Mouse (Mus musculus) liver, embryonic 12.5 days (tissue): ENCODE data around the gene Cdc42bpb. TPM values are rescaled to one million over a fixed set of nuclear protein-coding genes. Genes with fewer than 3 reads are reported as not detected.

Experiments
- ATAC-seq: fragments of 200-750 bp; cut with Nextera tagmentation; 2 replicates; pipeline ENCODE4 v1.8.0; 2017; ENCODE audit warnings: moderate number of reproducible peaks, mild to moderate bottlenecking, moderate library complexity
- H3K27ac ChIP-seq: fragments of 300-500 bp; sonication (generic); 2 replicates; pipeline ENCODE4 v1.5.1; 2016; ENCODE audit warnings: mild to moderate bottlenecking
- H3K27me3 ChIP-seq: fragments of 300-500 bp; sonication (generic); replicated peaks from 2 replicates; pipeline ENCODE4 v1.6.1; 2016; ENCODE audit warnings: mild to moderate bottlenecking, moderate library complexity
- H3K36me3 ChIP-seq: fragments of 300-500 bp; sonication (generic); 2 replicates; pipeline ENCODE4 v1.6.1; 2016; ENCODE audit warnings: mild to moderate bottlenecking, moderate library complexity
- H3K4me1 ChIP-seq: fragments of 300-500 bp; sonication (generic); 2 replicates; pipeline ENCODE4 v1.6.1; 2016
- H3K4me2 ChIP-seq: fragments of 300-500 bp; sonication (generic); 2 replicates; pipeline ENCODE4 v1.6.1; 2016; ENCODE audit warnings: mild to moderate bottlenecking, moderate library complexity
- H3K4me3 ChIP-seq: fragments of 300-500 bp; sonication (generic); 2 replicates; pipeline ENCODE4 v1.5.1; 2016; ENCODE audit warnings: mild to moderate bottlenecking, moderate library complexity
- H3K9ac ChIP-seq: fragments of 300-500 bp; sonication (generic); 2 replicates; pipeline ENCODE4 v1.6.1; 2016; ENCODE audit warnings: mild to moderate bottlenecking, moderate library complexity
- H3K9me3 ChIP-seq: fragments of 300-500 bp; sonication (generic); replicated peaks from 2 replicates; pipeline ENCODE4 v1.6.1; 2016; ENCODE audit warnings: mild to moderate bottlenecking, moderate library complexity
- WGBS: fragments of 180-500 bp; shearing (Covaris S2); methylation state at CpG from one replicate; pipeline ENCODE4 v1.1.7; 2016; ENCODE audit not compliant: insufficient replicate concordance; 5-methylcytosine and 5-hydroxymethylcytosine counted together
- polyA plus RNA-seq: library from polyadenylated mRNA; unstranded; fragments of >200 nt; fragmentation: Nextera tagmentation; extraction: Ambion mirVana; gene quantifications from 2 replicates; pipeline ENCODE4 v1.2.1, GENCODE M21; 2016

Gene Cdc42bpb
- polyA plus RNA-seq, 1 experiment from 2014 or later = 13.0 TPM

DNA sequence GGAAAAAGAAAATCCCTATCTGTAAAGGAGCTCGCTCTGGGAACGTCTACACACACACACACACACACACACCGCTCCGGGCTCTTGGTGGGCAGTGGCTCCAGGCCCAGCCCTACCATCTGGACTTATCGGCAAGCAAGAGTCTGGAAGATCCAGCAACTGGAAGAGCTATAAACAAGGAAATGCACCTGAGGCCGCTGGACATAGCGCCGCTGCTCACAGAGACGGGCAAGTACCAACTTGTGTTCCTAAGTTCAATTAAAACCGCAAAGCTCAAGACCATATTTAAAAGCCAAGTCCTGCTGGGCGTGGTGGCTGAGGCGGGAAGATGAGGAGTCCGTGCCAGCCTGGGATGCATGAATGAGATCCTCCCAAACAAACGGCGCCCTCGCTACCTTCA is 16.8 kb downstream of the Cdc42bpb start:
- no peaks in the 10 kb centered on the region for H3K9me3 ChIP-seq
- no peak overlapping the region for H3K9ac ChIP-seq
- H3K4me3 ChIP-seq = no peak overlapping the region
- H3K4me2 ChIP-seq = no peak overlapping the region
- no peaks in the 10 kb centered on the region for H3K36me3 ChIP-seq
- peaks cover 30% of the 10 kb centered on the region; the same call in 1 of the 2 replicates for H3K4me1 ChIP-seq
- no peak overlapping the region for H3K27ac ChIP-seq
- no peaks in the 10 kb centered on the region for H3K27me3 ChIP-seq
- no peak for ATAC-seq
- 86% methylated on average over 16 of the region's 16 CpGs for WGBS

DNA sequence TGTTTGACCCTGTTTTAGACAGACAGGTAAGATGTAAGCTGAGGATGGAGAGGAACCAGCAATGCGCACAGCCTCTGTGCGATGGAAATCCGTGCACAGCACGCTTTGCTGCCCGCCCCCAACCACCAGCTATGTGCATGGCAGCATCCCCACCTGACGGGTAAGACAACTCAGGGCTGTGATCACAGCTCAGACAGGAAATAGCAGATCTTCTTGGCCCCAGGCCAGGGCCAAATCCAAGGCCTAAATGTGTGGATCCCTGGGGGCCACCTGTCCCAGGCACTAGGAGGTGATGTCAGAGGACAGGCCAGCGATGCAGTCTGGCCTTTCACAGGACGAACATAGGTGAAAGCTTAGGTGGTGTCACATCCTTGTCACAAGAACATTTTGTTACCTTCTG is 21.3 kb downstream of the Cdc42bpb start:
- Histone ChIP-seq H3K4me1 (peaks cover 26% of the 10 kb centered on the region; the same call in 1 of the 2 replicates), H3K27me3 (no peaks in the 10 kb centered on the region), H3K36me3 (no peaks in the 10 kb centered on the region), H3K27ac (no peak overlapping the region), H3K9me3 (no peaks in the 10 kb centered on the region), H3K4me2 (no peak overlapping the region), H3K4me3 (no peak overlapping the region), H3K9ac (no peak overlapping the region)
- WGBS = 81% methylated on average over 8 of the region's 8 CpGs
- ATAC-seq = no peak

DNA sequence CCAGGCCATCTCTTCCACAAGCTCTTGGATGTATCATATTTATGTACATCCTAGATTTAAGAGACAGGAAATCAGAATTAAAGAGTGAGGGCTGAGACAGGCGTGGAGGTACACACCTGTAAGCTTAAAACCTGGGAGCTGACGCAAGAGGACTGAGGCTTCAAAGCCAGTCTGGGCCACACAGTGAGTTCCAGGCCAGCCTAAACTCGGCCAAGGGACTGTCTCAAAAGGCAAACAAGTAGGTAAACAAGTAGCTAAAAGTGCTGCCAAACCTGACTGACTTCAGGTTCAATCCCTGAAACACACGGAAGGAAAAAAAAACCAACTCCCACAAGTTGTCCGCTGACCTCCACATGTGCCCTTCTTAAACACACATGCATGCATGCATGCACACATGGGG is 23.4 kb downstream of the Cdc42bpb start:
- Histone ChIP-seq H3K27ac (no peak overlapping the region), H3K4me1 (peaks cover 28% of the 10 kb centered on the region; the same call in 1 of the 2 replicates), H3K27me3 (no peaks in the 10 kb centered on the region), H3K9me3 (no peaks in the 10 kb centered on the region), H3K4me3 (no peak overlapping the region), H3K9ac (no peak overlapping the region), H3K4me2 (no peak overlapping the region), H3K36me3 (no peaks in the 10 kb centered on the region)
- WGBS = 70% methylated on average over 5 of the region's 5 CpGs
- no peak for ATAC-seq

DNA sequence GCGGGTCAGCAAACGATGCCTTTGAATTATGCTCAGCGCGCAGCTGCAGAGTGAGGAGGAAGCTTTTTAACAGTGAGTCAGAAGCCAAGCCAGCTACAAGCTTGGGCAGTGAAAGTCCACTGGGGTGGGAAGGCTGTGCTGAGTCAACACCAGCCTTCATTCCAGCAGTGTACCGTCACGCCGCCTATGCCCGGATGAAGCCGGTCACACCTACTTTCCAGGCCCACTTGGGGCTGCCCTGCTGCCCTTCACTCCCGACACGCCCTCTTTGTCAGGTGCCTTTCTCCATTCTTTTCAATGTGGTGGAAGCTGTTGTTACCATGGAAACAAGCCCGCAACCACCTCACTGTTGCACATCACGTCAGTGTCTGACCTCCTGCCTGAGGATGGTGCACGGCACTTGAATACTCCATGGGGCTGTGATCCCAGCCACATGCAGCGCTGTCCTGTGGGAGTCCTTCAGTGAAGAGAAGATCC is 24.0 kb downstream of the Cdc42bpb start:
- no peak overlapping the region for H3K27ac ChIP-seq

DNA sequence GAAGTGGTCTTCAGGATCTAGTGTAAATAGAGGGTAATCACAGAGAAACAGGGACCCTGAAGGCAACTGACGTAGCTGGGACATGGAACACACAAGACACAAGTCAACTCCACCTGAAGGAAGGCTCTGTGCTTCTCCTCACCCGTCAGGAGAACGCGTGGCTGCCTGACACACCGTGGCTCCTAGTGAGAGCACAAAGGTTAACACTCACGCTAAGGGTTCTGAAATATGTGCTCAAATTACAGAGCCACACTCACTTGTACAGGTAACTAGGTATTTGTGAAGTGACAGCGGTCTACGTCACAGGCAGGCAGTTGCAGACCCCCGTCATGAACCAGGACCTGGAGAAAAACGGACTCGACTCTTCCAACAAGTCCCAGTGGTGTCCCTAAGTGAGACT is 24.5 kb downstream of the Cdc42bpb start:
- H3K9me3 ChIP-seq = no peaks in the 10 kb centered on the region
- no peaks in the 10 kb centered on the region for H3K36me3 ChIP-seq
- H3K4me2 ChIP-seq = no peak overlapping the region
- ATAC-seq = no peak
- H3K4me1 ChIP-seq = peaks cover 28% of the 10 kb centered on the region; the same call in 1 of the 2 replicates
- H3K27ac ChIP-seq = no peak overlapping the region
- 82% methylated on average over 11 of the region's 11 CpGs for WGBS
- H3K27me3 ChIP-seq = no peaks in the 10 kb centered on the region
- H3K9ac ChIP-seq = no peak overlapping the region
- no peak overlapping the region for H3K4me3 ChIP-seq

More for the DNA sequence above, 24.0 kb downstream of the Cdc42bpb start:
- peaks cover 27% of the 10 kb centered on the region; the same call in 1 of the 2 replicates for H3K4me1 ChIP-seq
- H3K4me3 ChIP-seq = no peak overlapping the region
- H3K36me3 ChIP-seq = no peaks in the 10 kb centered on the region
- H3K9me3 ChIP-seq = no peaks in the 10 kb centered on the region
- 72% methylated on average over 15 of the region's 15 CpGs for WGBS
- H3K27me3 ChIP-seq = no peaks in the 10 kb centered on the region
- ATAC-seq = peak; percentile 48
- no peak overlapping the region for H3K9ac ChIP-seq
- no peak overlapping the region for H3K4me2 ChIP-seq

DNA sequence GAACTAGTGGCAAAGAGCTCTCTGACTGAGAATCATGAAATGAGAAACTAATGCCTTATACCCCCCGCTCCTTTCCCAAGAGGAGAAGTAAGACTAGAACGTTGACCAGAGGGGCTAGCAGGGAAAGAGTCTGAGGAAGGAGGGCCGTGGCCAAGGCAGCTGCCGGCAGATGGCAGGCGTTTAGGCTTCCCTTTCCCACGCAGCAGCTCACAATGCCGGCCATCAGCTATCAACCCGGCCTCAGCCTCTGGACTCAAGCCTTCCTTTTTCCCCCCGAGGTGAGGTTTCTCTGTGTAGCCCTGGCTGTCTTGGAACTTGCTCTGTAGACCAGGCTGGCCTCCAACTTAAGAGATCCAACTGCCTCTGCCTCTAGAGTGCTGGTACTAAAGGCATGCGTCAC is 25.0 kb downstream of the Cdc42bpb start:
- Histone ChIP-seq H3K27ac (no peak overlapping the region), H3K36me3 (no peaks in the 10 kb centered on the region), H3K4me2 (no peak overlapping the region), H3K9me3 (no peaks in the 10 kb centered on the region), H3K4me3 (no peak overlapping the region), H3K27me3 (no peaks in the 10 kb centered on the region), H3K4me1 (peaks cover 28% of the 10 kb centered on the region; the same call in 1 of the 2 replicates), H3K9ac (no peak overlapping the region)
- ATAC-seq = no peak
- 62% methylated on average over 10 of the region's 10 CpGs for WGBS

DNA sequence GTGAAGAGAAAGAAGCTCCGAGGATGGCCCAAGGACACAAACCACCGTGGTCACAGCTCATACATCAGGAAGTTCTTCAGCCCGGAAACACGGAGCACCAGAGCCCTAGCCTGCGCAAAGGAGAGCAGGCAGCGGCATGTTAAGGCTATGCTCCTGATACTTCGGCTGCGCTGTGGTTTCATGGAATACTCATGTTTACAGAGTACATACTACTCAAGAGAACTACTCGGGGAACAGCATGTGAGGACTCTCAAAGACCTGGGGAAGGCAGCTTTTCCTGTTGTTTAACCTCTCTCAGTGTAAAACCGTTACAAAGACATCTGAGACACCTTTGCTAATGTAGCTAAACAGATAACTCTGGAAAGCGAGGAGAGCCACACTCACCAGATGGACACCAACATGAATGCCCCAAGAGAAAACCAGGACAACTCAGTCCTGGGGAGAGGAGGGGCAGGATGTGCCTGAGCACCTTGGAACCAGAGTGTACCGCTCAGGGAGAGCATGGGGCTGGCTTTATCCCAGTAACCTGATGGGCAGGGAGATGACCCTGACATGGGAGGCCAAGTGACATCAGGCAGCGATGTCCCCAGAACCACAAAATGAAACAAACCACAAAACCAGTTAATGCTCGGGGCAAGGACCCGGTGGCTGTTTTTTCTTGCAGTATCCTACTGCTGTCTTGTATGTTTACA is 27.8 kb downstream of the Cdc42bpb start:
- no peaks in the 10 kb centered on the region for H3K27me3 ChIP-seq
- no peak overlapping the region for H3K4me3 ChIP-seq
- no peak overlapping the region for H3K4me2 ChIP-seq
- no peak overlapping the region for H3K9ac ChIP-seq
- WGBS = 50% methylated on average over 15 of the region's 15 CpGs
- H3K9me3 ChIP-seq = no peaks in the 10 kb centered on the region
- H3K27ac ChIP-seq = no peak overlapping the region
- no peaks in the 10 kb centered on the region for H3K36me3 ChIP-seq
- peaks cover 28% of the 10 kb centered on the region; the same call in 1 of the 2 replicates for H3K4me1 ChIP-seq
- no peak for ATAC-seq

DNA sequence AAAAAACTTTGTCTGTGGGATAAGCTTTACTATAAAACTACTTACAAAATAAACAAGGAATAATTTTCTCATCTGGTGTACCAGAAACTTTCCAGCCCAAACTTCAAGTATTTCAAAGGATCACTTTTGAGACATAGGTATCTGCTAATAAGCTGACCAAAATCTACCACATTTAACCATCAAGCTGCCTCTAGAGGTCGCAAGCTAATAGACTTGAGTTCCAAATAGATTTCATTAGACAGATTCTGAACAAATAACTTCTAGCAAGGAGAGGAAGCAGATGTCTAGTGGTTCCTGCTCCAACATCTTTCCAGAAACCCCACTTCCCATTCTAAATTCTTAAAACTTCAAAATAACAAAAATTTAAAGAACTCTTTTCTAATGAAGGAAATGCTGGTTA is 33.6 kb downstream of the Cdc42bpb start:
- 49% methylated on average over 1 of the region's 1 CpGs for WGBS
- Histone ChIP-seq H3K9me3 (no peaks in the 10 kb centered on the region), H3K27me3 (no peaks in the 10 kb centered on the region; the same call in 1 of the 2 replicates), H3K27ac (no peak overlapping the region), H3K9ac (no peak overlapping the region), H3K4me1 (peaks cover 12% of the 10 kb centered on the region), H3K4me2 (no peak overlapping the region), H3K36me3 (peaks cover 28% of the 10 kb centered on the region), H3K4me3 (no peak overlapping the region)
- ATAC-seq = no peak

DNA sequence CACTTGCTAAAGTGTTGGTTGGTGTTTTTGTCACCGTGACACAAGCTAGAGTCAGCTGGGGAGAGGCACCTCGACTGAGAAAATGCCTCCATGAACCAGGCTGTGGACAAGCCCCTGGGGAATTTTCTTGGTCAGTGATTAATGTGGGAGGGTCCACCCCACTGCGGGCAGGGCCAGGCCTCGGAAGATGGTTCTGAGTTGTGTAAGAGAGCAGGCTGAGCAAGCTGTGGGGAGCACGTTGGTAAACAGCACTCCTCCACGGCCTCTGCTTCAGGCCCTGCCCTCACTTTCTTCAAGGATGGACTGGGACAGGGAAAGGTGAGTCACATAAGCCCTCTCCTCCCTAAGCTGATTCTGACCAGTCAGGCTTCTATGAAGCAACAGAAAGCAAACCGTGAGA is 36.8 kb downstream of the Cdc42bpb start:
- WGBS = 70% methylated on average over 7 of the region's 7 CpGs
- H3K4me1 ChIP-seq = peaks cover 29% of the 10 kb centered on the region
- no peak overlapping the region for H3K9ac ChIP-seq
- ATAC-seq = no peak
- H3K9me3 ChIP-seq = no peaks in the 10 kb centered on the region
- H3K4me3 ChIP-seq = no peak overlapping the region
- no peak overlapping the region for H3K4me2 ChIP-seq
- H3K27me3 ChIP-seq = no peaks in the 10 kb centered on the region; the same call in 1 of the 2 replicates
- H3K27ac ChIP-seq = no peak overlapping the region
- peaks cover 50% of the 10 kb centered on the region for H3K36me3 ChIP-seq

DNA sequence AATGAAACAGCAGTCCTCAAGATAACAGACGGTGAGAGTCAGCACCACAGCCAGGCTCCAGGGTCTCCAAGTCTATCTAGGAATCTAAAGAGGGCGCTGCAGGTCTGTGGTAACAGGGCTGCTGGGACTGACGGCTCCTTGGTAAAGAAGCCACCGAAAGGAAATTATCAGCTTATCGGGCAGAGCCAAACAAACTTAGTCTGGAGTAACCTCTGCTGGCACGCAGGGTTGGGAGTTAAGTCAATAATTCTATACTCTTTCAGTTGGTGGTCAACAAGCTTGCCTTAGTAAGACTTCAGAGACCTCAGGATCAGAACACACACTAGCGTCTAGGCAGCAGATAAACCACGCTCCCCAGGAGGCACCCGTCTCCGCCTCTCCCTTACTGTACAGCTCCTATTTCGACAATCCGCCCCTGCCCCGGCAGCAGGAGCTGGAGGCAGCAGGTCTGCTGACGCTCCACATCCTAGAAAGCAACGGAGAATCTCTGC is 39.6 kb downstream of the Cdc42bpb start:
- no peaks in the 10 kb centered on the region for H3K9me3 ChIP-seq
- H3K27ac ChIP-seq = no peak overlapping the region
- no peaks in the 10 kb centered on the region; the same call in 1 of the 2 replicates for H3K27me3 ChIP-seq
- peaks cover 29% of the 10 kb centered on the region for H3K4me1 ChIP-seq
- peak; percentile 81 for ATAC-seq
- peak overlapping the region; percentile 39 for H3K4me2 ChIP-seq
- WGBS = 23% methylated on average over 15 of the region's 15 CpGs
- H3K36me3 ChIP-seq = peaks cover 68% of the 10 kb centered on the region
- no peak overlapping the region for H3K4me3 ChIP-seq
- H3K9ac ChIP-seq = no peak overlapping the region

DNA sequence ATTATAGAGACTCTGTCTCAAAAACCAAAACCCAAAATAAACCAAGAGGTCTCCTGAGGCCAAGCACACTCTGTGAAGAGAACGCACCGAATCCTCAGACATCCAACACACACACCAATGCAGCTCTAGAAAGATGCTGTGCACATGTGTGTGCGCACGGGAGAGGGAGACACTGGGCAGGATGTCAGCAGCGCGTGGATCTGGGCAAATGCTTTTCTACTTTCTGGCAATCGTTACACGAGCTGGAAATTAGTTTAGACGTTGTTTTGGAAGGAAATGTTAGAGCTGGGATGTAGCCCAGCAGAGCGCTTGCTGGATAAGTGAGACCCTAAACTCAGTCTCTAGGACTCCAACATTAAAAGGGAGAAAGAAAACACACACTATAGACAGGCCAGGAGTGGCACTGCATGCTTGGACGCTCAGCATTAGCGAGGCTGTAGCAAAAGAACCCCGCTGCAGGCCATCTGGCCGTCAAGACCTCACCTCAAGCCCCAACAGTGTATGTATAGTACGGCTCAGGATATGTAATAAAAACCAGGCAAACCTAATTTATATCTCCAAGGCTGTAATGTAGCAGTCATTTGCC is 44.4 kb downstream of the Cdc42bpb start:
- no peak for ATAC-seq
- no peak overlapping the region for H3K4me3 ChIP-seq

DNA sequence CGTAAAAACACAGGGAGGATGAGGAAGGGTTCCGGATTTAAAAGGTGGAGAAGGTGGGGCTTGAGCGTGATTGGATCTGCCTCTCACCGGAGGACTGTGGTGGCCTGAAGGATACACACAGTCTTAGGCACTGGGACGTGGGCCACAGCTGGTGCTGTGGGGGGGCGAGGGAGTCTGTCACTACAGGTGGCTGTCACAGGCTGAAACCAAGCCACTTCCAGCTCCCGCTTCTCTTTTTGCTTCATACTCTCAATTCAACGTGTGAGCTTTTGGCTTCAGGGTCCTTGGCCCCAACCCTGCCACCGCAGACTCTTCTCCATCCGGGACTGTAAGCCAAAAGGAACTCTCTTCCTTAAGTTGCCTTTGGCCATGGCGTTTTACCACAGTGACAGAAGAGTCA is 45.1 kb downstream of the Cdc42bpb start:
- Histone ChIP-seq H3K27ac (no peak overlapping the region), H3K36me3 (peaks cover 47% of the 10 kb centered on the region), H3K4me2 (no peak overlapping the region), H3K9me3 (no peaks in the 10 kb centered on the region), H3K4me1 (peaks cover 11% of the 10 kb centered on the region), H3K27me3 (no peaks in the 10 kb centered on the region), H3K4me3 (no peak overlapping the region), H3K9ac (no peak overlapping the region)
- no peak for ATAC-seq
- 81% methylated on average over 11 of the region's 11 CpGs for WGBS

More for the DNA sequence above, 44.4 kb downstream of the Cdc42bpb start:
- Histone ChIP-seq H3K4me2 (no peak overlapping the region), H3K36me3 (peaks cover 40% of the 10 kb centered on the region), H3K27me3 (no peaks in the 10 kb centered on the region), H3K4me1 (peaks cover 18% of the 10 kb centered on the region), H3K9me3 (no peaks in the 10 kb centered on the region), H3K27ac (no peak overlapping the region), H3K9ac (no peak overlapping the region)
- WGBS = 81% methylated on average over 15 of the region's 15 CpGs
